Mouse (Mus musculus): ENCODE results near the gene Csf1. TPM values are rescaled to one million over a fixed set of nuclear protein-coding genes. Genes with fewer than 3 reads are reported as not detected.

Gene Csf1
- polyA plus RNA-seq, 1 experiment, result 4.0 TPM

DNA sequence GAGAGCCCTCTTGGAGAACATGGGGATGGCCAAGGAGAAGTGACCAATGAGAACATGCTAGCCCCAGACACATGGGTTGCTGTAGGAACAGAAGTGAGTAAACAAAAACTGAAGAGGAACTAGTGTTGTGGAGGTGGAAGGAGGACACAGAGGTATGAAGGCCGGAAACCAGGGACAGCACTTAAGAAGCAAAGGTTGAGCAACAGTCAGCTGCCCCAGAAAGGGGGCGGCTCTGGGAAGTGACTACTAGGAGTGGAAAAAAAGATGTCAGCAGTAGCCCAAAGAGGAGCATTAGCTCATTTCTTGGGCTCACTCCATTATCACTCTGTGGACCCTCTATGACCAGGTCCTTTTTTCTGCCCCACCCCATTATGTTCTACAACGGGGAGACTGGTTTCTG is 23.0 kb upstream of the Csf1 start:
- Histone ChIP-seq H3K36me3 (replicated peaks; ENCODE audit: low read length) (no peaks in the 10 kb centered on the region), H3K4me3 (replicated peaks) (no peak overlapping the region), H3K9me3 (no peaks in the 10 kb centered on the region), H3K4me1 (peaks cover 4% of the 10 kb centered on the region; the same call in 1 of the 2 replicates), H3K27me3 (replicated peaks) (peaks cover 63% of the 10 kb centered on the region)
- TF ChIP-seq FLI1 (IDR thresholded peaks at IDR 0.05; ENCODE audit: low read length) (no peak), GATA1 (IDR thresholded peaks at IDR 0.05; ENCODE audit: borderline replicate concordance, low read length) (no peak)

DNA sequence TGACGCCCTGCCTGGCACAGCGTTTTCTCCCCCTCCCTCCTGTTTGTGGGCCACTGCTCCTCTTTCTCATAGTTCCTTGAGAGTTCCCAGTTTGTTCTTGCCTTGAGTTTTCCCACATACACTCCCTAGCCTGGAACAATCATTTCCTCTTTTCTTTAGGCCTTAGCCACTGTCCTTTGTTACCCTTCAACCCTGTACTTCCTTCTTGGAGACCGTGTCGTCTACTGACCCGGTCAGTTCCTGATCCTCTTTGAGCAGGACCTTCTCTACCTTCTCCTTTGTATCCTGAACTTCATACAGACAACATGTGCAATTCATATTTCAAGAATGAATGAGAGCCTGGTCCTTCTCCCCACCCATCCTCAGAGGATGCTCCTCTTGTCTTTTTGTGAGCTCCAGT is 21.0 kb upstream of the Csf1 start:
- Histone ChIP-seq H3K4me1 (peaks cover 2% of the 10 kb centered on the region; the same call in 1 of the 2 replicates), H3K36me3 (replicated peaks; ENCODE audit: low read length) (no peaks in the 10 kb centered on the region), H3K9me3 (no peaks in the 10 kb centered on the region), H3K4me3 (replicated peaks) (no peak overlapping the region), H3K27me3 (replicated peaks) (peaks cover 66% of the 10 kb centered on the region)
- TF ChIP-seq FLI1 (IDR thresholded peaks at IDR 0.05; ENCODE audit: low read length), result no peak
- TF ChIP-seq GATA1 (IDR thresholded peaks at IDR 0.05; ENCODE audit: borderline replicate concordance, low read length), result no peak

GRCm38 (mm10) chr3:107778016-107778415 is 17.7 kb upstream of the Csf1 start:
- Histone ChIP-seq H3K36me3 (replicated peaks; ENCODE audit: low read length) (no peaks in the 10 kb centered on the region), H3K4me1 (peaks cover 10% of the 10 kb centered on the region; the same call in 1 of the 2 replicates), H3K4me3 (replicated peaks) (no peak overlapping the region), H3K9me3 (no peaks in the 10 kb centered on the region), H3K27me3 (replicated peaks) (peaks cover 72% of the 10 kb centered on the region)
- TF ChIP-seq FLI1 (IDR thresholded peaks at IDR 0.05; ENCODE audit: low read length) (no peak), GATA1 (IDR thresholded peaks at IDR 0.05; ENCODE audit: borderline replicate concordance, low read length) (no peak)

DNA sequence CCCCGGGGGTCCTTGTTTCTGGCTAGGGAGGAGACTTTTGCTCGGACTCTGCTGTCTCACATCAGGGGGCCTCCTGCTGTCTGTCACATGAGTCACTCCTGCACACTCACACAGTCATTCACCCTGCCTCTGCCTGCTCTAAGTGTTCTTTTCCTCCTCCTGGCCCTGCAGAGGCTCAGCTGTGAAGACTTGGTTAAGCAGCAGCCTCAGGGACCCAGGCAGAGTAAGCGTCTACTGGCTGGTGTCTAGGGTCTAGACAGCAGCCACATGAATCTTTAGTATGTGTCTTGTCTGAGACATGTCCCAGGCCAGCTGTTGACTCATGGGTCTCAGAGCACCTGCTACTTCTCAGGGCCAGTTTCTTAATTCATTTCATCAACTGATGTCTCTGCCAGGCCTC is 16.0 kb upstream of the Csf1 start:
- H3K27me3 ChIP-seq (replicated peaks), result peaks cover 78% of the 10 kb centered on the region
- TF ChIP-seq GATA1 (IDR thresholded peaks at IDR 0.05; ENCODE audit: borderline replicate concordance, low read length) (no peak), FLI1 (IDR thresholded peaks at IDR 0.05; ENCODE audit: low read length) (no peak)
- H3K4me3 ChIP-seq (replicated peaks), result no peak overlapping the region
- no peaks in the 10 kb centered on the region for H3K36me3 ChIP-seq (replicated peaks; ENCODE audit: low read length)
- no peaks in the 10 kb centered on the region for H3K9me3 ChIP-seq
- peaks cover 10% of the 10 kb centered on the region; the same call in 1 of the 2 replicates for H3K4me1 ChIP-seq

- Histone ChIP-seq H3K27me3 (replicated peaks) (peaks cover 81% of the 10 kb centered on the region), H3K36me3 (replicated peaks; ENCODE audit: low read length) (no peaks in the 10 kb centered on the region), H3K4me1 (peaks cover 10% of the 10 kb centered on the region; the same call in 1 of the 2 replicates), H3K9me3 (no peaks in the 10 kb centered on the region), H3K4me3 (replicated peaks) (no peak overlapping the region)
- TF ChIP-seq GATA1 (IDR thresholded peaks at IDR 0.05; ENCODE audit: borderline replicate concordance, low read length), result no peak
- no peak for TF ChIP-seq FLI1 (IDR thresholded peaks at IDR 0.05; ENCODE audit: low read length)
These were observed 15.5 kb upstream of the Csf1 start for GRCm38 (mm10) chr3:107775736-107776135.

- Histone ChIP-seq H3K4me1 (peaks cover 10% of the 10 kb centered on the region; the same call in 1 of the 2 replicates), H3K27me3 (replicated peaks) (peaks cover 84% of the 10 kb centered on the region), H3K4me3 (replicated peaks) (no peak overlapping the region), H3K36me3 (replicated peaks; ENCODE audit: low read length) (no peaks in the 10 kb centered on the region), H3K9me3 (no peaks in the 10 kb centered on the region)
- TF ChIP-seq FLI1 (IDR thresholded peaks at IDR 0.05; ENCODE audit: low read length), result no peak
- TF ChIP-seq GATA1 (IDR thresholded peaks at IDR 0.05; ENCODE audit: borderline replicate concordance, low read length), result no peak
These were observed 14.8 kb upstream of the Csf1 start for GRCm38 (mm10) chr3:107775056-107775455.

GRCm38 (mm10) chr3:107772860-107773259 is 12.6 kb upstream of the Csf1 start:
- H3K4me3 ChIP-seq (replicated peaks), result no peak overlapping the region
- H3K36me3 ChIP-seq (replicated peaks; ENCODE audit: low read length), result no peaks in the 10 kb centered on the region
- H3K4me1 ChIP-seq, result peaks cover 14% of the 10 kb centered on the region; the same call in 1 of the 2 replicates
- H3K9me3 ChIP-seq, result no peaks in the 10 kb centered on the region
- no peak for TF ChIP-seq FLI1 (IDR thresholded peaks at IDR 0.05; ENCODE audit: low read length)
- no peak for TF ChIP-seq GATA1 (IDR thresholded peaks at IDR 0.05; ENCODE audit: borderline replicate concordance, low read length)
- peaks cover 90% of the 10 kb centered on the region for H3K27me3 ChIP-seq (replicated peaks)

DNA sequence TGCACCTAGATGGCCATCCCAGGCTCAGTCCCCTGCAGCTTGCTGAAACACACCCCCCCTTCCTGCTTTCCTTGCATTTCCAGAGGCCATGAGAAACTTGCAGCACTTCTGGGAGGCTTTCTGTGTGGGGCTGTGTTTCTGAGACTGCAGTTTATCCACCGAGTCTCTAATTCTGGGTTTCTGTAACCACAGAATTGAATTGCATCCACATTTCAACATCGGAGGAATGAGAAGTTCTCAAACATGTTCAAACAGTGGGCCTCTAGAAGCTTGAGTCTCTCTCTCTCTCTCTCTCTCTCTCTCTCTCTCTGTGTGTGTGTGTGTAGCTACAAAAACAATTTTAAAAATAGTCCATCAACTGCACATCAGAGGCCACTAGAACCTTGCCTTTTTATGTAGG is 9.4 kb upstream of the Csf1 start:
- Histone ChIP-seq H3K4me1 (peaks cover 6% of the 10 kb centered on the region; the same call in 1 of the 2 replicates), H3K36me3 (replicated peaks; ENCODE audit: low read length) (no peaks in the 10 kb centered on the region), H3K27me3 (replicated peaks) (peaks cover 89% of the 10 kb centered on the region), H3K4me3 (replicated peaks) (no peak overlapping the region), H3K9me3 (no peaks in the 10 kb centered on the region)
- no peak for TF ChIP-seq FLI1 (IDR thresholded peaks at IDR 0.05; ENCODE audit: low read length)
- no peak for TF ChIP-seq GATA1 (IDR thresholded peaks at IDR 0.05; ENCODE audit: borderline replicate concordance, low read length)

DNA sequence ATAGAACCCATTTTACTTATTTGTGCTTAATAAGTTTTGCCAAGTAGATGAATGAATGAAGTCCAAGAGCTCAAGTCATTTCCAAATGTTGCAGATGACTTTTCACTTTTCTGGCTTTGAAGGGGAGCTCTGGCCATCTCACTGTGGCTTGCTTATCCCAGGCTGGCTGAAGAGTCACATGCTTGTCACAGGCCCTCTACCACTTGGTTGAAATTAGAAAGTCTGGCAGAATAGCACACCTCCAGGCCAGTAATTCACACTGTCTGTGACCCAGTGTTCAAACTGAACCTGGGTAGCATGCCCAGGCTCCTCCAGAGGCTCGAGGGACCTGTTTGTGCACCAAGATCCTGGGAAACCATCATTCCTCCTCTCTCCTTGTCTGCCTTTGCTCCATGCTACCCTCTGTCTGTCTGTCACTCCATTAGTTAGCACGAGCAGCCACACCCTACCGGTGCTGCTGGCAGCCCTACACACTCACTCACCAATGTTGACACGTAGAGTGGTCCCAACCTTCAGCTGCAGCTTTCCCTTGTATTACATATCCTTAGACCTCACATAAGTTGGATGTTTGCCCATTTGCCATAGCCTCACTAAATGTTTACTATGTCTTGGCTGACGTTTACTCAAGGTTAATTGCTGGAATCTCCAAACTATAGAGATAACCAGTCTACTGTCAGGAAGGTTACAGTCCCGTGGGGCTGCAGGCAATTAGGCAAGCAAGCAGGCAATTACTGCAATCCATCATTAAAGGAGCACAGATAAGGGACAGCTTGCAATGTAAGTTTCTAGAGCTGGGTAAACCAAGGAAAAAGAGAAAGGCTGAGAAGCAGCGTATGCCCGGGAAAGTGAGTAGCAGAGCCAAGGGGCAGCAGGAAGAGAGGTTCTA is 8.1 kb upstream of the Csf1 start:
- no peak overlapping the region for H3K4me3 ChIP-seq (replicated peaks)
- no peak for TF ChIP-seq FLI1 (IDR thresholded peaks at IDR 0.05; ENCODE audit: low read length)
- no peak for TF ChIP-seq GATA1 (IDR thresholded peaks at IDR 0.05; ENCODE audit: borderline replicate concordance, low read length)
- no peaks in the 10 kb centered on the region for H3K36me3 ChIP-seq (replicated peaks; ENCODE audit: low read length)
- peaks cover 89% of the 10 kb centered on the region for H3K27me3 ChIP-seq (replicated peaks)
- H3K9me3 ChIP-seq, result no peaks in the 10 kb centered on the region
- H3K4me1 ChIP-seq, result peaks cover 4% of the 10 kb centered on the region; the same call in 1 of the 2 replicates

DNA sequence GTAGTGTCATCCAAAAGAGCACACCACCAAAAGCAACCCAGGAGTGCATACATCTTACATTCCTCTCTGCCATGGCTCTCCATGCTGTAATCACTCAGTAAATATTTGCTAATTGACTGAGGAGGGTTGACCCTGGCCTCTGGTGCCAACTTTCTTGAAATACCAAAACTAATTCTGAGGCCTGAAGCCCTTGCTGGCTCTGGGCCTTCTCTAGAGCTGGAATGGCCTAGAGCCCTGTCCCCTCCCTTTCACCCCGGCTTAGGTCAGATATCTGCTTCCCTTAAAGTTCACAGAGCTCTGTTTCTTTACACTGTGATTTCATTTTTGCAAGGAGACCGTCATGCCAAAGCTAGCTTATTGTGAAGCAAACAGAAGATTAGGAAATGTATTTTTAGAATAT is 6.5 kb upstream of the Csf1 start:
- peaks cover 88% of the 10 kb centered on the region for H3K27me3 ChIP-seq (replicated peaks)
- no peaks in the 10 kb centered on the region for H3K36me3 ChIP-seq (replicated peaks; ENCODE audit: low read length)
- TF ChIP-seq GATA1 (IDR thresholded peaks at IDR 0.05; ENCODE audit: borderline replicate concordance, low read length) (no peak), FLI1 (IDR thresholded peaks at IDR 0.05; ENCODE audit: low read length) (no peak)
- no peak overlapping the region for H3K4me3 ChIP-seq (replicated peaks)
- H3K9me3 ChIP-seq, result no peaks in the 10 kb centered on the region
- H3K4me1 ChIP-seq, result peaks cover 4% of the 10 kb centered on the region; the same call in 1 of the 2 replicates
